Comparison of ENCODE assay signal across 17 mouse cellular contexts in the genomic region with DNA sequence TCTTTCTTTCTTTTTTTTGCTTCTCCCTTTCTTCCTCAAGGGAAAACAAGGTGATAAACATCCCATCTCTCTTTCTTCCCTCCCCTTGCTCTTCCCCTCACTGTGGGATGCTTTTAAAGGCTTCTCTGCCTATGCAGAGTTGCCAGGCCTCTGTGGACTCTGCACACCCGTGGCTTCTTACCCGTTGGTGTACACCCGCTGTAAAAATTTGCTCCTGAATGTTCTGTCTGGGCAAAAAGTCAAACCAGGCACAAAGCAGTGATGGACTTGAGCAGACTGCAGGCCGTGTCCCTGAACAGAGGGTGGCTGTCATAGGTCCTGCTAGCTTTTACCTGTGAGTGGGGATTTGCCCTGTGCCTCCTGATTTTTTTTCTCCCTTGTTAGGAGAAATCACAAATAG.
DNase-seq lines count a peak whose midpoint lies in the region; ATAC-seq and TF ChIP-seq lines count a peak whose summit lies in the region.
"Had no signal": no experiment of that assay in that cellular context is flagged by ENCODE, and none has a peak within 500 bp of the region (broad histone marks: within the 10 kb centered on the region; RNA-seq: fewer than 3 reads in every experiment).

No protein-coding gene starts in this region.

- TF ChIP-seq CTCF in heart, adult 2 months (IDR thresholded peaks at IDR 0.05): no peak

- H3K36me3 ChIP-seq in heart, adult 2 months (ENCODE audit: control insufficient read depth, insufficient read depth, low read length): peaks cover 10% of the 10 kb centered on the region
- no peaks in the 10 kb centered on the region for H3K36me3 ChIP-seq in heart, embryonic 16.5 days (ENCODE audit: control insufficient read depth, insufficient read depth)
- H3K36me3 ChIP-seq in liver, embryonic 11.5 days (ENCODE audit: control insufficient read depth, insufficient read depth, low read length): no peaks in the 10 kb centered on the region
- no peaks in the 10 kb centered on the region for H3K36me3 ChIP-seq in liver, embryonic 12.5 days
- H3K36me3 ChIP-seq: limb, embryonic 10.5 days; neural tube, embryonic 15.5 days had no signal

- no peak for TF ChIP-seq POLR2A in heart, adult 2 months (IDR thresholded peaks at IDR 0.05; ENCODE audit: insufficient read depth, low read depth, low read length)

- intact Hi-C loops in heart, adult 2 months (cut with DNase I): no loop called here
- intact Hi-C loops in heart, postnatal 36 days (cut with DNase I): no loop called here
- intact Hi-C loops in heart, postnatal 10 days (cut with DNase I): no loop called here

- WGBS in heart, adult 2 months: 53% methylated on average over 4 of the region's 4 CpGs
- 61% methylated on average over 4 of the region's 4 CpGs for WGBS in heart, embryonic 16.5 days
- 77% methylated on average over 4 of the region's 4 CpGs for WGBS in liver, embryonic 11.5 days
- 61% methylated on average over 4 of the region's 4 CpGs for WGBS in liver, embryonic 12.5 days (ENCODE audit: insufficient replicate concordance)

- no peak for TF ChIP-seq EP300 in heart, adult 2 months (IDR thresholded peaks at IDR 0.05; ENCODE audit: insufficient read depth, low read depth, low read length)

- no peaks in the 10 kb centered on the region for H3K27me3 ChIP-seq in heart, adult 2 months (ENCODE audit: control insufficient read depth, insufficient read depth, low read length)
- H3K27me3 ChIP-seq in heart, embryonic 16.5 days (ENCODE audit: control insufficient read depth, insufficient read depth, low read length): no peaks in the 10 kb centered on the region
- no peaks in the 10 kb centered on the region for H3K27me3 ChIP-seq in liver, embryonic 11.5 days (replicated peaks; ENCODE audit: control insufficient read depth, insufficient read depth, low read length)
- H3K27me3 ChIP-seq in liver, embryonic 12.5 days (replicated peaks): no peaks in the 10 kb centered on the region
- H3K27me3 ChIP-seq: forebrain, embryonic 13.5 days; neural tube, embryonic 15.5 days had no signal

- H3K79me2 ChIP-seq in heart, adult 2 months (replicated peaks; ENCODE audit: control insufficient read depth, insufficient read depth, low read length): peaks cover 1% of the 10 kb centered on the region; the same call in 1 of the 2 replicates

- no peak overlapping the region for H3K9ac ChIP-seq in heart, adult 2 months (ENCODE audit: low read depth, low read length)
- no peak overlapping the region for H3K9ac ChIP-seq in heart, embryonic 16.5 days (ENCODE audit: low read length)
- H3K9ac ChIP-seq in liver, embryonic 11.5 days (ENCODE audit: low read depth, low read length): no peak overlapping the region
- no peak overlapping the region for H3K9ac ChIP-seq in liver, embryonic 12.5 days
- H3K9ac ChIP-seq: forebrain, embryonic 13.5 days; liver, embryonic 14.5 days; neural tube, embryonic 15.5 days had no signal

- no peak for ATAC-seq in heart, embryonic 16.5 days (replicated peaks; ENCODE audit: extremely low read depth, insufficient read depth, low FRiP score)
- no peak for ATAC-seq in liver, embryonic 11.5 days (replicated peaks; ENCODE audit: low FRiP score)
- no peak for ATAC-seq in liver, embryonic 12.5 days
- ATAC-seq: forebrain, embryonic 13.5 days had no signal

- H3K4me3 ChIP-seq in heart, adult 2 months: no peak overlapping the region
- H3K4me3 ChIP-seq in heart, embryonic 16.5 days (ENCODE audit: low read length): no peak overlapping the region
- no peak overlapping the region for H3K4me3 ChIP-seq in liver, embryonic 11.5 days (ENCODE audit: low read depth, low read length)
- H3K4me3 ChIP-seq in liver, embryonic 12.5 days: no peak overlapping the region
- H3K4me3 ChIP-seq: forebrain, embryonic 13.5 days; limb, embryonic 10.5 days; neural tube, embryonic 15.5 days had no signal

- no peaks in the 10 kb centered on the region for H3K9me3 ChIP-seq in heart, embryonic 16.5 days (replicated peaks; ENCODE audit: control insufficient read depth, low read length)
- no peaks in the 10 kb centered on the region for H3K9me3 ChIP-seq in liver, embryonic 11.5 days (ENCODE audit: control insufficient read depth, low read length)
- H3K9me3 ChIP-seq in liver, embryonic 12.5 days (replicated peaks): no peaks in the 10 kb centered on the region
- H3K9me3 ChIP-seq: forebrain, embryonic 13.5 days; limb, embryonic 10.5 days; neural tube, embryonic 15.5 days had no signal

- H3K4me2 ChIP-seq in heart, embryonic 16.5 days (ENCODE audit: low read depth, low read length): no peak overlapping the region
- no peak overlapping the region for H3K4me2 ChIP-seq in liver, embryonic 11.5 days
- no peak overlapping the region for H3K4me2 ChIP-seq in liver, embryonic 12.5 days
- H3K4me2 ChIP-seq: forebrain, embryonic 13.5 days; neural tube, embryonic 15.5 days had no signal

- peak overlapping the region; percentile 21 for H3K27ac ChIP-seq in heart, adult 2 months
- H3K27ac ChIP-seq in heart, embryonic 16.5 days (ENCODE audit: low read length): peak overlapping the region; percentile 52; the same call in 1 of the 2 replicates
- H3K27ac ChIP-seq in liver, embryonic 11.5 days (ENCODE audit: low read depth, low read length): peak overlapping the region; percentile 67; the same call in 1 of the 2 replicates
- peak overlapping the region; percentile 66; the same call in 1 of the 2 replicates for H3K27ac ChIP-seq in liver, embryonic 12.5 days
- H3K27ac ChIP-seq: forebrain, embryonic 13.5 days; limb, embryonic 10.5 days had no signal

- no peak for DNase-seq in heart, adult 2 months
- DNase-seq in heart, postnatal 36 days: no peak
- DNase-seq in heart, postnatal 10 days: no peak
- no peak for DNase-seq in liver, embryonic 11.5 days (ENCODE audit: low spot score)
- no peak for DNase-seq in liver
- DNase-seq: gastrocnemius, postnatal 10 days; layer of hippocampus, adult 9-11 months; midbrain, embryonic 14.5 days; right cerebral cortex, postnatal 14 days; spleen, adult 18-20 months; thymus, postnatal 36 days had no signal

- peaks cover 25% of the 10 kb centered on the region for H3K4me1 ChIP-seq in heart, adult 2 months (ENCODE audit: control insufficient read depth, insufficient read depth, low read length)
- H3K4me1 ChIP-seq in heart, embryonic 16.5 days (ENCODE audit: control insufficient read depth, insufficient read depth, low read length): peaks cover 37% of the 10 kb centered on the region
- peaks cover 42% of the 10 kb centered on the region for H3K4me1 ChIP-seq in liver, embryonic 11.5 days (replicated peaks; ENCODE audit: control insufficient read depth, insufficient read depth, low read length)
- peaks cover 67% of the 10 kb centered on the region for H3K4me1 ChIP-seq in liver, embryonic 12.5 days
